Mouse (Mus musculus): ENCODE measurements around the gene Foxe3. TPM values are rescaled to one million over a fixed set of nuclear protein-coding genes. Genes with fewer than 3 reads are reported as not detected.

The Foxe3 gene
- polyA plus RNA-seq (2015; fragmentation: Nextera tagmentation; extraction: Ambion mirVana): not detected in 2 replicates

DNA sequence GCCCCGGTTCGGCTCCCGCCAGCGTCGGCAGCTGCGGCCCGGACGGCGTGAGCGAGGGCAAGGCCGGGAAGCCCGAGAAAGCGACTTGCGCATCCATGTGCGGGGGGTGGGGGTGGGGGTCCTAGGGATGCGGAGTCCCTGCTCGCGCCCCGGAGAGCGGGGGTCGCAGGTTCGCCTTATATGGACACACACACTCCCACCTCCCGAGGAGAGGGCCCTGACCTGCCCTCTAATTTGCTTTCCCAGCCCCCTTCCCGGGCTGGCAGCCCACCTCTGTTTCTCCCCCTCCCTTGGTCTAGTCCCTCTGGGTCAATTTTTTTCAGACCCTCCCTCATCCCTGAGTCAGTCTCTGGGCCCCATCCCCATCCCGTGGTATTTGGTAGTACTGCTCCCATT is at the start of gene Foxe3:
Gene Foxe3 (minus strand): TSS at position 97 of the 396 bp plus-strand sequence.

DNA sequence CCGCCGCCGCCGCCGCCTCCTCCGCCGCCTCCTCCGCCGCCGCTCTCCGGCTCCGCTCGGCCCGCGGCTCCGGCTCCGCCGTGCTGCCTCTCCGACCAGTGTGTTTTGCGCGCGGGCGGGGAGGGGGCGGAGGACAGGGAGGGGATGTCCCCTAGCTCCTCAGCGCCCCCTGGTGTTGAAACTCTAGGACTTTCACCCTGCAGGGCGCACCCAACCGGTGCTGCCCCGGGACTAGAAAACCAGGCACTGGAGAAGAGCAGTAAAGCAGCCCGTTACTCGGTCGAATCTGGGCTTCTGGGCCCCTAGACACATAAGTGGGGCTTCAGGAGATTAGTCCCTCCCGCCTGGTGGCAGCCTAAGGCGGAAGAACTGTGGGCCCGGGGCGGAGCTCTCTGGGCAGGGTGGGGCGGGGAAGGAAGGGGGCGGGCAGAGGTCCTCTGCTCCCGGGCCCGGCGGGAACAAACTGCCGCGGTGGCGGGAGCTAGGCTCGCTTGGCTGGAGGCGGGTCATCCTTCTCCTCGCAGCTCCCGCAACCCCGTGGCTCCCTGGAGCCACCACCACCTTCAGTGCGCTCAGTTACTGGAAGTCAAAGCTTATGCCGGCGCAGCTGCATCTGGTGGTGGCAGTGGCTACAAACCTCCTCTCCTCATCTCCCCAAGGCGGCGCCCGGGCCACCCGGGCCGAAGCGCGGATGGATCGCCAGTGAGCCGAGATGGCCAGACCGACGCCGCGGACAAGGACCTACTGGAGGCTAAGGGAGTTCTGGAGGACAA is 16.8 kb downstream of the Foxe3 start, which contains the start of gene Foxd2:
Gene Foxd2 (minus strand): TSS at position 45 of the 773 bp plus-strand sequence.

Other genes with a start within 250 kb of the Foxe3 start
- not detected in 2 replicates for gene Gm12830, start 104.3 kb downstream of the Foxe3 start, polyA plus RNA-seq (2015; fragmentation: Nextera tagmentation; extraction: Ambion mirVana)
- gene Foxd2, start 17.1 kb downstream of the Foxe3 start, polyA plus RNA-seq (2015; fragmentation: Nextera tagmentation; extraction: Ambion mirVana): 0.21 and 0.26 TPM in 2 replicates
- gene Cmpk1, start 61.2 kb upstream of the Foxe3 start, polyA plus RNA-seq (2015; fragmentation: Nextera tagmentation; extraction: Ambion mirVana): 65.5 and 85.9 TPM in 2 replicates
- gene Stil, start 74.1 kb upstream of the Foxe3 start, polyA plus RNA-seq (2015; fragmentation: Nextera tagmentation; extraction: Ambion mirVana): 1.8 and 2.0 TPM in 2 replicates
- gene Tal1, start 130.4 kb upstream of the Foxe3 start, polyA plus RNA-seq (2015; fragmentation: Nextera tagmentation; extraction: Ambion mirVana): 0.47 and 0.72 TPM in 2 replicates
- gene Pdzk1ip1, start 162.7 kb upstream of the Foxe3 start, polyA plus RNA-seq (2015; fragmentation: Nextera tagmentation; extraction: Ambion mirVana): 0.18 and 3.6 TPM in 2 replicates
- gene Cyp4x1, start 208.3 kb upstream of the Foxe3 start, polyA plus RNA-seq (2015; fragmentation: Nextera tagmentation; extraction: Ambion mirVana): not detected in 2 replicates

Measured in skeletal muscle tissue, postnatal 0 days (tissue).